Mouse (Mus musculus) 3134 (cell line): ENCODE data around the gene Rnf20.
A peak's percentile ranks its signal among the peaks of the same experiment; 100 is the strongest.
"Not testable (repeated sequence)": the region's sequence is repeated elsewhere in the genome, so short reads cannot be mapped to it uniquely, and the experiment has no call there.

Source experiments
- DNase-seq: peaks from one replicate; pipeline ENCODE4 v3.0.0-alpha.2; 2011; ENCODE audit warnings: low spot score; ENCODE audit not compliant: insufficient read length; ENCODE audit errors: extremely low read depth

Rnf20 gene

GRCm38 (mm10) chr4:49631319-49632138, at the start of gene Rnf20:
Gene Rnf20, plus strand, starts transcription at chr4:49632006.
- peak; percentile 95 for DNase-seq

- no peak for DNase-seq
Measured at GRCm38 (mm10) chr4:49583965-49584831, 47.6 kb upstream of the Rnf20 start.

GRCm38 (mm10) chr4:49585524-49586101, 46.2 kb upstream of the Rnf20 start:
- no peak for DNase-seq

DNA sequence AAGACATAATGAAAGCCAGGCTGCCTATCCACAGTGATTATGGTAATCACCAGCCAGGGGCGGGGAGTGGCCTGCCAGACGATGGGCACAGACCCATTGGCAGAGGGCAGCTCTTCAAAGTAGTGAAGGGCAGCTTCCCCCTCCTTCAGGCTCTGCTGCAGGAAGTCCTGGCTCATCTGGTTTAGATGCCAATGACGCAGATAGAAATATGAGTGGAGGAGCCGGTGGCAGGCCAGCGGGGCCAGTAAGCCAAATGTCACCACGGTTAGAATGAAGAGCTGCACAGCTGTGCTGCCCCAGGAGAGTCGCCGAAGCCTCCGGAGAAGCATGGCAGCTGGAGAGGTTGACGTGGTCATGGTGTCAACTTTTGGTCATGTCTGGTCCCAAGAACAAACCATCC, 45.0 kb upstream of the Rnf20 start:
- no peak for DNase-seq

GRCm38 (mm10) chr4:49590152-49590551, 41.7 kb upstream of the Rnf20 start:
- DNase-seq = no peak

DNA sequence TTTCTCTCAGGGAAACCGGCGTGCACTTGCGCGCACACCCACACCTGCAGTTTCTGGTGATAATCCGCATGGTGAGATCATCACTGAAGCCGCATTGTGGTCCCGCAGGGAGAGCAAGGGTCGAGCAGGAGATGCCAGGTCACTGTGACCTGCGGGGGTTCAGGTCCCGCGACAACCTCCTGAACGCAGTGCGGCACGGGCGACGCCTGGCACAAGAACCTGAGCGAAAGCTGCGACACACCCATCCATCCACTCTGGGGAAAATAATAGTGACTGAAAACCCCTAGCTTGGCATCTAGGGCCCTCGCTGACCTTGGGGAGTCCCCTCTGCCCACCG, 35.0 kb upstream of the Rnf20 start:
- DNase-seq = no peak

DNA sequence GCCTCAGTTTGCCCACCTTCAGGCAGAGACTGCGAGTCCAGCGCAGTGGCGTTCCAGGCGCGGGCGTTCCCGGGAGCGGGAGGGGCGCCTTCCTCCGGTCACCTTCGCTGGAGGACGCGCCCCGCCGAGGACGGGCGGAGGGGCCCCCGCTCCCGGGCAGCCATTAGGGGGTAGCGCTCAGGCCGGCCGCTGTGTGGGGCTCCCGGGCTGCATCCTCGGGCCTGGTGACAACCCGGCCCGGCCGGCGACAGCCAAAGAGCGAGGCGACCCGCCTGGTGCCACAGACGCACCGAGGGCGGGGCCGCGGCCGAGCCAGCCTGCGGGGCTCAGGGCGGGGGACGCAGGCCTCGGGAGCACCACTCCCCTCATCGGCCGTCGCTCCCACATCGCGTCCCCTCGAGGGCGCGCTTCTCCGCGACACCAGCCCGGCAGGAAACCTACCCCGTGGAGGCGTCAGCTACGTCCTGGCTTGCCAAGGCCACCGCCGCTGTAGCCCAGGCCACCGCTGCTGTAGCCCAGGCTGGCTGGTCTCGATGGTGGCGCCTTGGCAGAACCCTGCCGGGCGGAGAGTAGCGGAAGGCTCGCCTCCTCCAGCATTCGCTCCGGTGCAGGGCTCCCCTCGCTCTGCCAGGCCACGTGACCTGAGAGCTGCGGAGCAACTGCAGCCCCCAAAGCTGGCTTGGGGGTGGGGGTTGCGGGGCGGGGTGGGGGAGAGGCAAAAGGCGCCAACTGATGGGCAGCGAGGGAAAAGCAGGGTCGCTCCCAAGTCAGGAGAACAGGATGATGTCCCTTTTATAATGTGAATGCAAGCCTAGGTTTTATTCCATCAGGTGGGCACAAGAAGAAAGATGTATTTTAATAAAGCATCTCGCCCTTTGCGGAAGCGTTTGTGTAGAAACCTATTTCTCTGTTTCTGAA, 34.4 kb upstream of the Rnf20 start, which contains the start of gene Tmem246:
Gene Tmem246, minus strand, starts transcription at position 694 of the 918 bp plus-strand sequence.
- DNase-seq = no peak

- DNase-seq = no peak
Measured at GRCm38 (mm10) chr4:49603161-49603560, 28.6 kb upstream of the Rnf20 start.

- no peak for DNase-seq
Measured at GRCm38 (mm10) chr4:49604016-49604546, 27.7 kb upstream of the Rnf20 start.

DNA sequence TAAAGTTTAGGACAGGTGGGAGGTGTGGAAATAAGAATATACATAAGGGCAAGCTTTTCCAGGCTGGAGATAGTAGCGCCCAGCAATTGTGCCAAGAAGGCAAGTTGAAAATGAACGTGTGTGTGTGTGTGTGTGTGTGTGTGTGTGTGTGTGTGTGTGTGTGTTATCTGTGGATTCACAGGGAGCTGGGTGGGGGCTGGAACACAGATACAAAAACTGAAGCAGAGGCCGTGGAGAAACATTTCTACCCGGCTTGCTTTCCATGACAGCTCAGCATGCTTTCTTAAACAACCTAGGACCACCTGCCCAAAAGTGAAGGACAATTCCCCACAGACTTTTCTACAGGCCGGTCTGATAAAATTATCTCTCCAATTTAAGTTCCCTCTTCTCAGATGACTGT, 27.2 kb upstream of the Rnf20 start:
- DNase-seq = no peak

GRCm38 (mm10) chr4:49605459-49605858, 26.3 kb upstream of the Rnf20 start:
- no peak for DNase-seq

DNA sequence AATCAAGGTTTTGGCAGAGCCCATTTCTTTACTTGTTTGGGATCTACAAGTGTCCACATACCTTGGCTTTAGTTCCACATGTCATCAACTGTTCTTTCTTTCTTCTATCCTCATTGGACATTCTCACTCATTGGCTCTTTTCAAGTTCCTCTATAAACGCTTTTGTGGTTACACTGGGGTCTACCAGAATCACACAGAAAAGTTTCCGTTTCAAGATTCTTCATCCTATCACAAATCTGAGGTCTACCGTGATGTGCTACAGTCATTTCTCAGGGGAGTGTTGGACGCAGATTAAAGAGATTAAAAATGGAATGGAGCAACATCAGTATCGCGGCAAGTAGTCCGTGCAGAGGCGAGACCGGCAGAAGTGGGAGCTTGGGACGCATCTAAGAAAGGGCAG, 14.9 kb upstream of the Rnf20 start:
- DNase-seq = no peak

DNA sequence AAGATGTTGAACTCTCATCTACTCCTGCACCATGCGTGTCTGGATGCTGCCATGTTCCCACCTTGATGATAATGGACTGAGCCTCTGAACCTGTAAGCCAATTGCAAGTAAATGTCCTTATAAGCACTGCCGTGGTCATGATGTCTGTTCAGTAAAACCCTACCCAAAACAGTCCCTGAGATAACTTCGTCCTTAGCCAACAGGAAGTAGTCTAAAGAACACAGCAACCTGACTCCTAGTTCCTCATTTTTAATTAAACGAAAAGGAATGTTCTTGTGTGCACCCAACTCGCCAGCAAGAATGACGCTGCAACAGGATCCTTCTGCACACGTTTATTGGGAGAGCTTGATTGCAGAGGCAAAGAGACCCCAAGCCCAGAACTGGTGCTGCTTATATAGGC, 11.9 kb upstream of the Rnf20 start:
- not testable (repeated sequence) for DNase-seq

DNA sequence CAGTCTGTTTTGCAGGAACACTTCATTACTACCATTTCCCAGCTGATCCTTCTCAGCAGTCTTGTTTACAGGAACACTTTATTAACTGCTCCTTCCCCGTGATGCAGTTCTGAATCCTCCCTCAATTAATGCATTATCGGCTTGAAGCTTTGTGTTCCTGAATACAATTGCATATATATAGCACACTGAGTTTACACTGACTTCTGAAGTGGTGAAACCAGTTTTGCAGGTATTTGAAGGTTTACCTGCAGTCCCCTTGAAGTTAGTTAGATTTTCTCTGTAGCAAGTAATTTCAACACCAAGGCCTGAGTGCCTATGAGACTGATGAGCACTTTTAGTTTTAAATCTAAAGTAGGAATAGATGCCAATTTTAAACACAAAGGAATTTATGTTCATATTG, 9.5 kb upstream of the Rnf20 start:
- DNase-seq = no peak

DNA sequence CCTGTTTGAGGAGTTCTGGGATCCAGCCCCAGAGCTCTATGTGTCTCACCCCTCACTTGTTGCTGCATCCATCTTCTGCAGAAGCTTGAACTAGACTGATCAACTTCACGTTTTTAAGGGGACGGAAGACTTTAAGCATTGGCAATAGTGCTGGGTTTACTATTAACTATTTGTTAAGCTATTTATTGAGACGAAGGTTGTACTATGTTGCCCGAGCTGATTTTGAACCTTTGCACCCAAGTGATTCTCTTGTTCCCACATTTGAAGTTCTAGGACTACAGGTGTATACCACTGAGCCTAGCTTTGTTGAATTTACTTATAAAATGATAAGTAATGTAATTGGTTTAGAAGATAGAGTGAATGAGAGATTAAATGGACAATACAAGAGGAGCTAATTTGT, 7.9 kb upstream of the Rnf20 start:
- no peak for DNase-seq

- not testable (repeated sequence) for DNase-seq
Measured at GRCm38 (mm10) chr4:49624969-49625368, 6.8 kb upstream of the Rnf20 start.

GRCm38 (mm10) chr4:49626973-49627372, 4.8 kb upstream of the Rnf20 start:
- DNase-seq = no peak

DNA sequence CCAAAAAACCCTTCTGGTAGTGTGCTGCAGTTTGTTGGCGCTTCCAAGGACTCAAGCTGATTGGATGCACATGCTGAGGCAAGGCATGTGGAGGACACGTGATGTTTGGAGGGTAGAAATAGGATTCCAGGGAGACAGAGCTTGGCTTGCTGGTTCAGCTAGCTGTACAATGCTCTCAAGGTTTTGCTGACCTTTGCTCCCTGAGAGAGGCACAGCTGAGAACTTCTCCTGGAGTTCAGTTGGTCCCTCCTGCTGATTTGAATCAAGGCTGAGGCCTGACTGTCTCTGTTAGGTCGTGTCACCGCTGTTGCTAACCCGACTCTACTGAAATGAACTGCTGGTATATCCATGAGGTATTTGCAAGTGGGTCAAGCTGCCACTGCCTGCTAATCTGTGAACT, 2.9 kb upstream of the Rnf20 start:
- no peak for DNase-seq

- DNase-seq = no peak
Measured at GRCm38 (mm10) chr4:49632139-49632481, 304 bp downstream of the Rnf20 start.

- DNase-seq = no peak
Measured at GRCm38 (mm10) chr4:49637821-49638220, 6.0 kb downstream of the Rnf20 start.
